Mouse (Mus musculus) adrenal gland, postnatal 14 days (tissue): ENCODE data around the gene Hoxb3. TPM values are rescaled to one million over a fixed set of nuclear protein-coding genes. Genes with fewer than 3 reads are reported as not detected.

Experiments
- DNase-seq: peaks from one replicate; pipeline ENCODE4 v3.0.0; 2021; ENCODE audit warnings: mixed read lengths
- total RNA-seq: library from RNA; stranded (reverse); gene quantifications from 2 replicates; pipeline ENCODE4 v1.2.3, GENCODE M21; 2021

The Hoxb3 gene
- total RNA-seq, 1 experiment from 2014 or later = 17.1 TPM

DNA sequence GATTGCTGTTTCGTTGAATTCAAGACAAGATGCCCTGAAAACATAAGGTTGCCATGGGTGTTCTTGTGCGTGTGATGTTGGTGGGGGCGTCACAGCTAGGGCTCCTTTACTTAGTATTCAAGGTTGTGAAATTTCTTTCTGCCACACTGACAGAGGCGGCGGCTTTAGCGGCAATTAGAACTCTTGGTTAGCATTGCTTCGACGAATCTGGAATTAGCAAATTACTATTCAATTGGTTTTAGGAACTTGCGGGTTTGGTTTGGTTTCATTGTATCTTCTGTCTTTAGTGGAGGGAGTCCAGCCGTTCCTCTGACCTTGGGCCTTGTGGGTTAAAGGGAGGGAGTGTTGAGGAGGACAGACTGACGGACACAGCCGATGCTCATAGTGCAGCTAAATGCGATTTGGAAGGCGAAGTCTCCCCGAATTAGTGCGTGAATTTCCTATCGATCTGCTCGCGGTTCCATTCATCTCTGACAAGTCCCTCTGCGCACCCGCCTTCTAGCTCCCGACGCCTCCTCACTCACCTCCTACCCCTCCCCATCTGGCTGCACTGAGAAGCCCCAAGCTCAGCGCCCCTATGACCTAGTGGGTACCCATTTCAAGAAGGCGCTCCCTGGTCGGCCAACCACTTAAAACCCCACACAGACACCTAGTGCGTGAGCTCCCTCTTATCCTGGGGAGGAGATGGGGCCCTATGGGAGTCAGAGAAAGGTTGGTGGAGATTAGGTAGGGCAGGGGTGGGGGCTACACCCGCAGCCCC lies 5.3 kb upstream of the Hoxb3 start, which contains the start of gene Hoxb4:
Hoxb4 (plus strand) TSS at position 660 of the 760 bp plus-strand sequence.
- peak; percentile 51 for DNase-seq

DNA sequence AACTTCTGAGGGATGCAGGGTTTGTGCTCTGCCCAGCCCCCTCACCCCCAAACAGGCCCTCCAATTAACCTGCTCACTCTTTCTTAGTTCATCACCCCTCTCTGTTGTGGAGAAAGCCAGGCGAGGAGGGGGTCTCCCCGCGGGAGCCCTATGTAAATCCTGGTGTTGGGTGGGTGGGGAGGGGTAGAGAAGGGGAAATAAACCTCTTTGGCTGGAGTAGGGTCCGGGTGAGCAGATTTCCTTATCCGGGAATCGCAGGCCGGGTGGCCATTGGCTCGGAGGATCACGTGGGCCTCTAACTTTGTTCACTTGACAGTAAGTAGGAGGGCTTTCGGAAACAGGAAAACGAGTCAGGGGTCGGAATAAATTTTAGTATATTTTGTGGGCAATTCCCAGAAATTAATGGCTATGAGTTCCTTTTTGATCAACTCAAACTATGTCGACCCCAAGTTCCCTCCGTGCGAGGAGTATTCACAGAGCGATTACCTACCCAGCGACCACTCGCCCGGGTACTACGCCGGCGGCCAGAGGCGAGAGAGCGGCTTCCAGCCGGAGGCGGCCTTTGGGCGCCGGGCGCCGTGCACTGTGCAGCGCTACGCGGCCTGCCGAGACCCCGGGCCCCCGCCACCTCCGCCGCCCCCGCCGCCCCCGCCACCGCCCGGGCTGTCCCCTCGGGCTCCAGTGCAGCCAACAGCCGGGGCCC lies 4.6 kb upstream of the Hoxb3 start:
- DNase-seq = peak; percentile 91

- DNase-seq = no peak
These were observed 3.8 kb upstream of the Hoxb3 start for GRCm38 (mm10) chr11:96319071-96319902.

DNA sequence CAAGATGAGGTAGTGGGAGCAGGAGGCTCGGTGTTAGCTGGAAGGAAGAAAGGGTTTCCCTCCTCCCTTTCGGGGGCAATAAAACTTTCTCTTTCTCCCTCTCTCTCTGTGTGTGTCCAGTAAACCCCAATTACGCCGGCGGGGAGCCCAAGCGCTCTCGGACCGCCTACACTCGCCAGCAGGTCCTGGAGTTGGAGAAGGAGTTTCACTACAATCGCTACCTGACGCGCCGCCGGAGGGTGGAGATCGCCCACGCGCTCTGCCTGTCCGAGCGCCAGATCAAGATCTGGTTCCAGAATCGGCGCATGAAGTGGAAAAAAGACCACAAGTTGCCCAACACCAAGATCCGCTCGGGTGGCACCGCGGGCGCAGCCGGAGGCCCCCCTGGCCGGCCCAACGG lies 3.2 kb upstream of the Hoxb3 start:
- peak; percentile 78 for DNase-seq

DNA sequence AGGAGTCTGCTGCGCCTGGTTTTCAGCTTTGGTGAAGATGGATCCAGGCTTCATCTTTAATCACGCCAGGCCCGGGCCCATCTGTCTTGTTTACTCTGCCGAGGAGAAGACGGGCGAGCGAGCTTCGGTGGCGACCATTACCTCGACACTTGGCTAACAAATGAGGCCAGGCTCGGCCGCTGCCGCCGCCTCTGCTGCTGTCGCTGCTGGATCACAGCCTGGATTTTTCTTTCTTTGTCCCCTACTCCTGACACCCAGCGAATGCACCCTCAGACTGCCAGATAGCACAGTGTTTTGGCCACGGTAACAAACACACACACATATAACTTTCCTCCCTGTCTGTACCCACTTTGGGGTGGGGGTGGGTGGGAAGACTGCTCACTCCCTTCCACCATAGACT lies 2.4 kb upstream of the Hoxb3 start:
- DNase-seq = no peak

GRCm38 (mm10) chr11:96321846-96322245 lies 1.3 kb upstream of the Hoxb3 start:
- DNase-seq = peak; percentile 60

DNA sequence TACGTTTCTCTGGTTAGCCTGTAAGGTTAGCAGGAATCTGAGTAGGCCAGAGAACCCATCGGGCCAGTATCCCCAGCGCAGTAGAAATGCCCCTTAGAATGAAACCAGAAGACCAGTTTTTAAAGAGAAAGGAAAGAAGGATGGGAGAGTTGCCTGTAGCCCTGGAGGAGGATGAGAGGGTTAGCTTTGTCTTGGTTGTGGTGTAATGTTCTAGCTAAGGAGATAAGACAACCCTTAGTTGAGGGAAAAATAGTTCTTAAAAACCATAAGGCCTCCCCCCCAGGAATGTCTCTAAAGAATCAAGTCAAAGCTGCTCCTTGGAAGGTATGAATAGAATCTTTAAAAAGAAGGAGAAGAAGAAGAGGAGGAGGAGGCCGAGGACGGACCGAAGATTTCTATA lies 388 bp upstream of the Hoxb3 start:
- DNase-seq = no peak

GRCm38 (mm10) chr11:96324125-96324524 lies 999 bp downstream of the Hoxb3 start:
- peak; percentile 60 for DNase-seq

GRCm38 (mm10) chr11:96324965-96325364 lies 1.8 kb downstream of the Hoxb3 start:
- DNase-seq = no peak

- no peak for DNase-seq
These were observed 2.7 kb downstream of the Hoxb3 start for GRCm38 (mm10) chr11:96325747-96326212.

GRCm38 (mm10) chr11:96326705-96327104 lies 3.6 kb downstream of the Hoxb3 start:
- no peak for DNase-seq

DNA sequence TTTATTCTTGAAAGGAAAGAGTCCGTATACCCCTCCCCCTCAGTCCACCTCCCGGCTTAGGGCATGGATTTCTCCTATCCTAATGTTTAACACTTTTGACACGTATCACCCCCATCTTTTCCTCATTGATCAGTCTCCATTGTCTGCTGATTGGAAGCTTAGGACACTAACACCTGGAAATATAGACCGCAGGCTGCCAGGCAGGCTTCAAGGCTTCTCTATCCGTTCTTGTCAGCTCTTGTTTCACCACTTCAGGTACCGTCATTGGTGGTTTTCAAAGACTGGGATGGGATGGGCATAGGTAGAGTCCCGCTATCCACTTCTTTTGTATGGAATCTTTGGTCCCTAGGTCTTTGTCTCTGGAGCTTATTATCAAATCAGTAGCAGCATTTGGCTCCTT lies 4.0 kb downstream of the Hoxb3 start:
- no peak for DNase-seq

- DNase-seq = no peak
These were observed 4.6 kb downstream of the Hoxb3 start for GRCm38 (mm10) chr11:96327750-96328149.

DNA sequence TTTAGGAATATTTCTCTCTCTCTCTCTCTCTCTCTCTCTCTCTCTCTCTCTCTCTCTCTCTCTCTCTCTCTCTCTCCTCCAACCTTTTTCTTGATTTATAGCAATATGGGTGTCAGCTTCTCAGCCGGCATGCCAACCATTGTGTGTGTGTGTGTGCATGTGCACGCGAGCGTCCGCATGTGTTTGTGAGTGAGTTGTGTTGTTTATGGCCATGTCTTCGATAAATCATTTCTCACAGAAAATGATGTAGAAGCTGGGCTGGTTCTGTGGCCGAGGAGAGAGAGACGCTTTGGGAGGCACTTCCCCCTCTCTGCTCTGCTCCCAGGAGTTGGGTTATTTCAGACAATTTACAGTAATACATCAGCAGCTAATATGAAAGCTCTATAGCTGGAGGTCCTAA lies 5.5 kb downstream of the Hoxb3 start:
- DNase-seq = no peak

DNA sequence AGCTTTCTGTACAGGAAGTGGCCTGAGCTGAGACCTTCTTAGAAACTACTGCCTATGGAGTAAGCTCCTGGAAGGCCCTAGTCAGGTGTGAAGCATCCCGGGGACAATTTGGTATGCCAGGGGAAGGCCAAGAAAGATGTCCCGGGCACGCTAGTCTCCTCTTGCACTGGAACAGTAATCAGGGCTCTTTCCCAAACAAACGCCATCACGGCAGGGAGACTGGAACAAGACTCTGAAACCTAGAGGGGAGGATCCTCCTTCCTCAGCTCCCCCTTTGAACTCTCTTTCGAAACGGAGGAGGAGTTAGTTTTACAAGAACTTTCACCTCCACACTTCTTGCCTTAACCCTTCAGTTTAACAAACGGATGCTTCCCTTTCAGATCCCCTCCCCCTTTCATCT lies 9.0 kb downstream of the Hoxb3 start:
- no peak for DNase-seq

DNA sequence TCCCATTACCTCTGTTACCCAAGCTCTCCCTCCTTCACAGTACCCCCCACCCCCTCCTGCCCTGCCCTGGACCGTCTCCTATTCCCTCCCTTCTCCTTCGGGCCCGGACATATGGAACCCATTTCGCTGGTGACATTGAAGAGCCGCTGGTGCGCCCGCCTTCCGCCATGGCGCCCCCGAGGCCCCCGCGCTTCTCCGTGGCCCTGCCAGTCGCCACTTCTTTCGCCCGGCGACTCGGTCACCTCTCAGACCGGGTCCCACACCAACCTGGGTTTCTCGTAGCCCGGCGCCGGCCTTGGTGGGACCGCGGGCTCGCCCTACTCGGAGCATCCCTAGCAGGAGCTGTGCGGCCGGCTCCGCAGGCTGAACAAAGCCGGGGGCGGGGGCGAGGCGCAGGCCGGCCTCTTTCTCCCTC lies 9.5 kb downstream of the Hoxb3 start:
- DNase-seq = no peak

DNA sequence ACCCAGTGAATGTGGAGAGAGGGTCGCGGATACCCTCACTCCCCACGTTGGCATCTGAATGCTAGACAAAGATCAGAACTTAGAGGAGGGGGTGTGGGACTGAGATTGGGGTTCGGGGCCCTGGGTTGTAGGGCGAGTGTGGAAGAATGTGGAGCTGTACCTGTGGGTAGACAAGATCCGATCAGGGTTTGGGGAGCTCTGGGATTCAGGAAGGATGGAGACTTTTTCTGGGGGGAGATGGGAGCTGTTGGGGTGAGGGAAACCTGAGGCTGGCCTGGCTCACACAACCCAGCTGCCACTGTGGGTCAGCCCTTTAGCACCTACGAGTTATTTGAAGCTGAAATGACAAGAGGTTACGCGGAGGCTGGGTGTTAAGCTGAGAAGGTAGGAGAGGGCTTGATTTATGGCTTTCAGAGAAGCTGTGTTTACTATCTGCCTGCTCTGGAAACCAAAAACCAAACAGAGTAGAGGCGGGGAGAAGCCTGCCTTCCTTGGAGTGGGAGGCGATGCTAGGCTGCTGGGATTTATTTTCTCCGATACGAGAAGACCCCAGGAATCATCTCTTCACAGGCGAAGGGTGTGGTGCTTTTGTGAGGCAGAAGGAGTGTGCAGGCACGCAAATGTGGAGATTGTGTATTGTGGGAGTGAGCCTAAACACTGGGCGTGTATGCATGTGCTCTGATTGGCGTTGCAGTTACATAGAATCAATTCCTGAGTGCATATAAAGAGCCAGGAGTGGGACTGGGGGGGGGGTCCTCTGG lies 10.3 kb downstream of the Hoxb3 start:
- DNase-seq = no peak

- DNase-seq = no peak
These were observed 10.9 kb downstream of the Hoxb3 start for GRCm38 (mm10) chr11:96334002-96334364.

DNA sequence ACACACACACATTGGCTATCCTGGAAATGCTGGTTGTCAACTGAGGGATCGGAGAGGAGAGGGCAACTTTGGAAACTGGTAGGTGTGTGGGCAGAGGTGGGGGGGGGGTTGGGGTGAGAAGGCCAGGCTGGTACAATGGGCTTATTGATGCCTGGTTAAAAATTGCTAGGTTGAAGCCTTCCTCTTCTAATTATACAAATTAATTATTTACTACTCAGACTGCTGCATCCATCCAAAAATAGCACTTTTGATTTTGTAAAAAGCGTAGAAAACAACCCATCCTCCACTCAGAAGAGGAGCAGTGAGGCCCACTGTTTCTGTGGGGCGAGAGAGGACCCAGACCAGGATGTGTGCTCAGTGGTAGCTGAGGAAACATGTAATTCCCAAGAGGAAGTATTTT lies 11.9 kb downstream of the Hoxb3 start:
- no peak for DNase-seq

DNA sequence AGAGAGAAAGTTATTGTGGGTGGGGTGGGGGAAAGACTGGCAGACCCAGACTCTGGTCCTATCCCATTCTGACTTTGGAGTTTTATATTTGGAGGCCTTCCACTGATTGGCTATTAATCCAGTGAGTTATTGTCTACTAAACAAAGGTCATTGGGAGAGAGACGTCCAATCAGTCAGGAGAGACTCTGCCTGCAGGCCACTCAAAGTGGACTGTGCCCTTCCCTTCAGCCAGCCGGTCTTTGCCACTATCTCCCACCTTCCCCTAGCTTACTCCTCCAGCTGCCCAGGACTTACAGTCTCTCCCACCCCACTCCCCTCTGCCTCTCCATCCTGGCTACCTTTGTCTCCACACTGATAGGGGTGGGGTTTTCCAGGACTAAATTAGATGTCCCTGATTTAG lies 13.5 kb downstream of the Hoxb3 start:
- peak; percentile 56 for DNase-seq

- peak; percentile 36 for DNase-seq
These were observed 13.9 kb downstream of the Hoxb3 start for GRCm38 (mm10) chr11:96337026-96337425.
